Mouse (Mus musculus) liver, postnatal 0 days (tissue): ENCODE results near the gene Ick. TPM values are rescaled to one million over a fixed set of nuclear protein-coding genes. Genes with fewer than 3 reads are reported as not detected.

Source experiments
- ATAC-seq: fragments of 200-750 bp; cut with Nextera tagmentation; 2 replicates; pipeline ENCODE4 v1.8.0; 2017; ENCODE audit warnings: mild to moderate bottlenecking, moderate library complexity
- DNase-seq: peaks from one replicate; pipeline ENCODE4 v3.0.0-alpha.2; 2016
- H3K27ac ChIP-seq: fragments of 300-500 bp; sonication (generic); 2 replicates; pipeline ENCODE4 v1.5.1; 2014; ENCODE audit warnings: antibody characterized with exemption, moderate library complexity, mild to moderate bottlenecking, low read depth
- H3K27me3 ChIP-seq: fragments of 300-500 bp; sonication (generic); 2 replicates; pipeline ENCODE4 v1.6.1; 2014; ENCODE audit warnings: low read length, control low read depth, mixed read lengths; ENCODE audit not compliant: insufficient read depth
- H3K36me3 ChIP-seq: fragments of 300-500 bp; sonication (generic); replicated peaks from 2 replicates; pipeline ENCODE4 v1.6.1; 2014; ENCODE audit warnings: mild to moderate bottlenecking, control low read depth, low read length, moderate library complexity, mixed read lengths; ENCODE audit not compliant: insufficient read depth
- H3K4me1 ChIP-seq: fragments of 300-500 bp; sonication (generic); 2 replicates; pipeline ENCODE4 v1.6.1; 2014; ENCODE audit warnings: antibody characterized with exemption, mild to moderate bottlenecking, control low read depth; ENCODE audit not compliant: insufficient read depth
- H3K4me2 ChIP-seq: fragments of 300-500 bp; sonication (generic); 2 replicates; pipeline ENCODE4 v1.6.1; 2014; ENCODE audit warnings: low read depth, mild to moderate bottlenecking, low read length, moderate library complexity, mixed read lengths
- H3K4me3 ChIP-seq: fragments of 300-500 bp; sonication (generic); 2 replicates; pipeline ENCODE4 v1.5.1; 2014; ENCODE audit warnings: low read depth, low read length
- H3K9ac ChIP-seq: fragments of 300-500 bp; sonication (generic); replicated peaks from 2 replicates; pipeline ENCODE4 v1.6.1; 2014; ENCODE audit warnings: mild to moderate bottlenecking, moderate library complexity
- H3K9me3 ChIP-seq: fragments of 300-500 bp; sonication (generic); 2 replicates; pipeline ENCODE4 v1.6.1; 2016; ENCODE audit warnings: mild to moderate bottlenecking, control low read depth, low read length, mixed read lengths
- CTCF ChIP-seq: sonication (generic); IDR thresholded peaks from 2 replicates; pipeline ENCODE4 v1.5.1; 2016; ENCODE audit warnings: antibody characterized with exemption, low read depth
- EP300 ChIP-seq: IDR thresholded peaks from 2 replicates; pipeline ENCODE4 v1.6.1; 2016; ENCODE audit warnings: antibody characterized with exemption, low read depth, mild to moderate bottlenecking
- WGBS: fragments of 180-500 bp; shearing (Covaris S2); extraction: QIAGEN DNeasy Blood & Tissue Kit; methylation state at CpG from one replicate; pipeline ENCODE4 v1.1.7; 2014; ENCODE audit not compliant: insufficient replicate concordance; 5-methylcytosine and 5-hydroxymethylcytosine counted together
- polyA plus RNA-seq: library from polyadenylated mRNA; unstranded; fragments of >200 nt; fragmentation: Nextera tagmentation; extraction: Ambion mirVana; gene quantifications from 2 replicates; pipeline ENCODE4 v1.2.1, GENCODE M21; 2015

The Ick gene
- polyA plus RNA-seq, 1 experiment from 2014 or later, result 5.3 TPM

DNA sequence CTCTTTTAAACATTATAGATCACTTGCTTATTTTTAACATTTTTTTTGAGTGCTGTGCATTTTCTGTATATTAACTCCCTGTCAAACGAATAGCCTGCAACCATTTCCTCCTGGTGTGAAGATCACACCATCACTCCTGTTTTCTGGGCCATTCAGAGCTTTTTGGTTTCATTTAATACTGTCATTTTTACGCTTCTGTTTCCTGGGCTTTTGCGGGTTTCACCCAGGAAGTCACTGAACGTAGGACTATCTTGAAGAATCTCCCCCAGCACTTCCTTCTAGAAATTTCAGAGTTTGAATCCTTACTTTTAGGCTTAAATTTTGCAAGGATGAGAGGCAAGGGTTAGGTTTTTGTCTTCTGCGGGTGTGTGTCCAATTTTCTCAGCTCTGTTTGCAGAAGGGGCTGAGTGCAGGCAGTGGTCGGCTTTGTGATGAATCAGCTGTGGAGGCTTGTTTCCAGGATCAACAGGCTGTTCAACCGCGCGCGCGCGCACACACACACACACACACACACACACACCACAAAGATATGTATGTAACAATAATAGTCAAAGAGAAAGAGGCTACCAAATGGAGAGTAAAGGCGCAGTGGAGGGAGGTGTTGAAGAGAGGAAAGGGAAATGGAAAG lies 35.2 kb upstream of the Ick start:
- no peak overlapping the region for H3K27ac ChIP-seq
- H3K9ac ChIP-seq, result no peak overlapping the region
- no peaks in the 10 kb centered on the region for H3K9me3 ChIP-seq
- TF ChIP-seq CTCF, result no peak
- no peak for TF ChIP-seq EP300
- WGBS, result 69% methylated on average over 13 of the region's 13 CpGs
- H3K36me3 ChIP-seq, result no peaks in the 10 kb centered on the region
- H3K4me3 ChIP-seq, result no peak overlapping the region
- DNase-seq (no peak), ATAC-seq (no peak)
- H3K4me1 ChIP-seq, result no peaks in the 10 kb centered on the region
- H3K27me3 ChIP-seq, result no peaks in the 10 kb centered on the region
- no peak overlapping the region for H3K4me2 ChIP-seq

DNA sequence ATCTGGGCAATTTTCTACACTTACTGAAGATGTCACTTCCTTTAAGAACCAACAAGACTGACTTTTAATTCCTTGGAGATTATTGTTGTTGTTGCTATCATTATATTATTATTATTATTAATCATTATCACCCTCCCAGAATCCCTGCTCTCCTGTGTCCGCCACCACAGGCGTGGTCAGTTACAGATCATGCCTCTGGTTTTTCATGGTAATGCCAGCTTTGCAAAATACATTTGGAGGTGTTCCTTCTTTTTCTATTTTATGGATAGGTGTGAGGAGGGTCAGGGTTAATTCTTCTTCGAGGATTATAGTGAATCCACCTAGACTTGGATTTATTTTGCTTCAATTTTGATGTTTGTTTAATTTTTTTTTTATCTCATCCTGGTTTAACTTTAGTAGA lies 33.7 kb upstream of the Ick start:
- TF ChIP-seq EP300, result no peak
- no peak for TF ChIP-seq CTCF
- Histone ChIP-seq H3K4me2 (no peak overlapping the region), H3K27me3 (no peaks in the 10 kb centered on the region), H3K4me3 (no peak overlapping the region), H3K9me3 (no peaks in the 10 kb centered on the region), H3K9ac (no peak overlapping the region), H3K4me1 (no peaks in the 10 kb centered on the region), H3K27ac (no peak overlapping the region), H3K36me3 (no peaks in the 10 kb centered on the region)
- DNase-seq (no peak), ATAC-seq (no peak)
- 84% methylated on average over 3 of the region's 3 CpGs for WGBS

DNA sequence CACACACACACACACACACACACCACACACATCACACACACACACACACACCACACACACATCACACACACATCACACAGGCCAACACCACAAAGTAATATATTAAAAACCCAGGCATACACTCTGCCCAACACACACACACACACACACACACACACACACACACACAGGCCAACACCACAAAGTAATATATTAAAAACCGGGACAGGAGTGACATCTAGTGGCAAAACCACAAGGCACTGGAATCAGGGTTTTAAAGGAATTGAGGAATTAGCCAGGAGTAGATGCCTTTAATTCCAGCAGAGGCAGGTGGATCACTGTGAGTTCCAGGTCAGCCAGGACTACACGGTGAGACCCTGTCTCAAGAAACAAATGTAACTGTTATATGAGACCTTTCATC lies 30.8 kb upstream of the Ick start:
- Histone ChIP-seq H3K27ac (no peak overlapping the region), H3K36me3 (peaks cover 15% of the 10 kb centered on the region), H3K9me3 (no peaks in the 10 kb centered on the region), H3K27me3 (no peaks in the 10 kb centered on the region), H3K4me2 (no peak overlapping the region), H3K9ac (no peak overlapping the region), H3K4me3 (no peak overlapping the region), H3K4me1 (no peaks in the 10 kb centered on the region)
- 21% methylated on average over 2 of the region's 2 CpGs for WGBS
- no peak for ATAC-seq
- DNase-seq, result no peak
- TF ChIP-seq EP300 (no peak), CTCF (peak; percentile 45)

DNA sequence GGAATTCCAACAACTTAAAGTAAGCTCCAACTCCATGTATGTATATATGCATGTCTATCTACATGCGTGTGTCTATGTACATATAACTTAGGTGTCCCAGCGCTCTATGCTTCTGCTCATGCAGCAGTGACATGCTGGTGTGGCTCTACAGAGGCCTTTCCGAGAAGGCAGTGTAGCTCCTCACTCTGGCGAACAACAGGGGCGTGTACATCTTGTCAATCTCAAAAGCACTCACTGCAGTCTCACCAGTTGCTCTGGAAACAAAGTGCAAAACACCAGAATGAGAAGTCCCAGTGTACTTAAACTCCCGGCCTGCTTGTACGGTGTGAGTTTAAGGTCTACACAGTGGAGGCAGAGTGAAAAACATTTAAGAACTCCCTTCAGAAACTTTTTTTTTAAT lies 27.2 kb upstream of the Ick start:
- TF ChIP-seq CTCF, result no peak
- TF ChIP-seq EP300, result no peak
- Histone ChIP-seq H3K4me2 (no peak overlapping the region), H3K9me3 (no peaks in the 10 kb centered on the region), H3K27me3 (no peaks in the 10 kb centered on the region), H3K9ac (no peak overlapping the region), H3K4me3 (no peak overlapping the region), H3K36me3 (peaks cover 49% of the 10 kb centered on the region), H3K4me1 (no peaks in the 10 kb centered on the region), H3K27ac (no peak overlapping the region)
- DNase-seq, result no peak
- ATAC-seq, result no peak
- WGBS, result 90% methylated on average over 7 of the region's 7 CpGs

DNA sequence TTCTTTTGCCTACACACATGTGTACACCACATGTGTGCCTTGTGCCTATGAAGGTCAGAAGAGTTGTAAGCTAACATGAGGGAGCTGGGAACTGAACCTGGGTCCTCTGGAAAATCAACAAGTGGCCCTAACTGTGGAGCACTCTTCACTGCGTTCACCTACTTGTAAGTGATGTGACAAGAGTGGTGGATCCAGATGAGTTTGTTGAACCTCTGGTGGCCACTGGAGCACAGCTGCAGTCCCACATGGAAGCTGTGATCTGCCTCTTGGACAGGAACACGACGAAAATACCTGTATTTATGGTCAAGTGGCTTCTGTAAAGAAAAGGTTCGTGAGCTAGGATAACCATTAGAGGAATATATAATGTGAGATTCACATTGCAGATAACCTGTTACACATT lies 24.7 kb upstream of the Ick start:
- no peaks in the 10 kb centered on the region for H3K9me3 ChIP-seq
- ATAC-seq, result no peak
- WGBS, result 89% methylated on average over 4 of the region's 4 CpGs
- H3K4me3 ChIP-seq, result no peak overlapping the region
- H3K27ac ChIP-seq, result no peak overlapping the region
- no peak overlapping the region for H3K9ac ChIP-seq
- H3K4me2 ChIP-seq, result no peak overlapping the region
- peaks cover 68% of the 10 kb centered on the region for H3K36me3 ChIP-seq
- no peaks in the 10 kb centered on the region for H3K4me1 ChIP-seq
- H3K27me3 ChIP-seq, result no peaks in the 10 kb centered on the region
- no peak for TF ChIP-seq CTCF
- TF ChIP-seq EP300, result no peak
- DNase-seq, result no peak

DNA sequence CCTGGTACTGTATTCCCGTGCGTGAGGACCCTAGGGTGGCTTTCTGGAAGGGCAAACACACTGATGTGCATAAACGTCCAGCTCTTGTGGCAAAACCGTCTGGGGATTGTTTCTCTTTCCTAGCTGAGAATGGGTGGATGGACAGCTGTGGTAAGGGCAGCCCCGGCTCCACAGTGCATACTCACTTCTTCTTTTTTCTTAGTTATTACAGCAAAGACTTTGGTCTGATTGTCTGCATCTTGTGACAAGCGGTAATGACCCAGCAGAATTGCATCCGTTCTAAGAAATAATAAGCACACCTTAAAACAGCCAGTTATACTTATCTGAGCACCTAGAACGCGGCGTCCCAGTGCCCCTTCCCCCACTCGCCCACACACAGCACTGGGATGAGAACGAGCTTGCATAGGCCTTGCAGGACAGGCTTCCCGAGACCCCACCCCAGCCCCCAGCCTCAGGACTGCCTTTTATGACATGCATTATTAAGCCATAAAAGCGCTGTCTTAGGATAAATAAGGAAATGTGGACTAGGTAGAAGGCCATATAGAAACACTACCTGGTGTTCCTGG lies 23.2 kb upstream of the Ick start:
- Histone ChIP-seq H3K27ac (no peak overlapping the region), H3K27me3 (no peaks in the 10 kb centered on the region), H3K4me3 (no peak overlapping the region), H3K9me3 (no peaks in the 10 kb centered on the region), H3K4me2 (no peak overlapping the region), H3K9ac (no peak overlapping the region), H3K4me1 (no peaks in the 10 kb centered on the region), H3K36me3 (peaks cover 74% of the 10 kb centered on the region)
- ATAC-seq (no peak), DNase-seq (no peak)
- TF ChIP-seq CTCF (no peak), EP300 (no peak)
- WGBS, result 74% methylated on average over 14 of the region's 14 CpGs

DNA sequence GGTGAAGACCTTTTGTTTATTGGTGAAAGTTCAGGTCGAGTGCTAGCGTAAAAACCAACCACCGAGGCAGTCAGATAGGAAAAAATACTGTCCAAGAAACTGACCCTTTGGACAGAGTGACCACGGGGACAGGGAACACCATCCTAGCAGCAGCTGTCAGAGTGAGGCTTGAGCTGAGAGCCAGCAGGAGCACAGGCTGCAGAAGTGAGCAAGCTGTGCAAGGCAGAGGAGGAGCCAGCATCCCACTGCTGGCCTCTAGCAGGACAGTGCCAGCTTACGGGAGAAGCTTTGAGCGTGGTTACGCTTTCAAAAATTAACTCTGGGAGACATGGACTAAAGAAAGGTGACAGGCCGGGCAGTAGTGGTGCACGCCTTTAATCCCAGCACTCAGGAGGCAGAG lies 21.2 kb upstream of the Ick start:
- no peak for TF ChIP-seq EP300
- no peak for TF ChIP-seq CTCF
- DNase-seq (no peak), ATAC-seq (no peak)
- Histone ChIP-seq H3K27ac (no peak overlapping the region), H3K27me3 (no peaks in the 10 kb centered on the region), H3K9ac (no peak overlapping the region), H3K36me3 (peaks cover 71% of the 10 kb centered on the region), H3K4me2 (no peak overlapping the region), H3K4me3 (no peak overlapping the region), H3K9me3 (no peaks in the 10 kb centered on the region), H3K4me1 (no peaks in the 10 kb centered on the region)
- WGBS, result 90% methylated on average over 9 of the region's 9 CpGs
